Mouse (Mus musculus) thymus, postnatal 0 days (tissue): Measurements from ENCODE around the gene Cdc20b. TPM values are rescaled to one million over a fixed set of nuclear protein-coding genes. Genes with fewer than 3 reads are reported as not detected.

ENCODE experiments used
- DNase-seq: peaks from one replicate; pipeline ENCODE4 v3.0.0-alpha.2; 2015; ENCODE audit warnings: low spot score
- polyA plus RNA-seq: library from polyadenylated mRNA; unstranded; fragments of >200 nt; fragmentation: Nextera tagmentation; extraction: Ambion mirVana; gene quantifications from 2 replicates; pipeline ENCODE4 v1.2.1, GENCODE M21; 2015

Gene Cdc20b
- 0.21 and 0.22 TPM in 2 replicates for polyA plus RNA-seq

DNA sequence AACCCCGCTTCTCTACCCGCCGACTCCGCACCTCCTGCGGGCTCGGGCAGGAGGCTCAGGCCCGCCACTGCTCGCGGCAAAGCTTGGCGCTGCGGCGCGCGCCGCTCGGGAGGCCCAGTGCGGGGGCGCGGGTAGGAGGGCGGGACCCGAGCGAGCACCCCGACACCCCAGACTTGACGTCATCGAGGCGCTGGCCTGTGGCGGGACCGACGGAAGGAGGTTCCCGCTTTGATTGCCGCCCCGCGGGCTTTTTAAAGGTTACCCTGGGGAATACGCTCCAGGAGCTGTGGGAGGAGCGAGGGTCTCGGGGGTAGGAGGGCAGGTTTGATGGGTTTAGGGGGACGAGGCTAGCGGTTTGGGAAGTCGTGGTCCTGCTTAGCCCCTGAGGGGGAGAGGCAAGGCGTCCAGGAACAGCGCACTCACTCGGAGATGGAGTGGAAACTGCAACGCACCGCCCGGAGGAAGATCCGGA is at the start of gene Cdc20b:
Cdc20b (plus strand) TSS at position 162 of the 472 bp plus-strand sequence.
- DNase-seq, result peak; percentile 92

DNA sequence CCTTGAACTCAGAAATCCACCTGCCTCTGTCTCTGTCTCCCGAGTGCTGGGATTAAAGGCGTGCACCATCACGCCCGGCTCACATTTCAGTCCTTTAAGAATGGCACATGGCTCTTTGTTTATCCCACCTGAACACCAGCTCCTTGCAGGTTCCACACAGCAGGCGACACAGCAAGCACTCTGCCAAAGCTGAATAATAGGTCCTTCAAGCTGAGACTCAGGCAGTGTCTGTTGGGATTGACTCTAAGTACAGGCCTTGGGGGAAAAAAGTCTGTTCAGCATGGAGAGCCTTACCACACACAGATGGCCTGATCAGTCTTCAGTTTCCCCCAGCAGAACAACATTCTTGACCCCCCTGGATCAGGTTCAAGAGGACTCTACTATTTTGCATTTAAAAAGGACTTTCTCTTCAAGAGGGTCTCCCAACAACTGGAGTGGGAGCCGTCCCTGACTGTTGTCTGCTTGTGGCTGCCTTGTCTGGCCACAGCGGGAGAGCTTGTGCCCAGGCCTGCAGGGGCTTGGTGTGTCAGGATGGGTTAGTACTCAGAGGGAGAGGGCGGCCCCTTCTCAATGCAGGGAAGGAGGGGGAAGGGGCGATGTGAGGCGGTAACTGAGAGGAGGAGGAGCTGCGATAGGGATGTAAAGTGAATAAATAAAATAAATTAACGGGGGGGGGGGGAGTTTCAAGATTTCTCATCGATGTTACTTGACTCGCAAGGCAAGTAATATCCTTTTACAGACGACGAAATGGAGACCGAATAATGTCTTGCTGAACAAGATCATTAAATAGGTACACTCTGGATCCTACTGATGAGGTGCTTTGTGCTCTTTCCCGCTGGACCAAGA is 49.1 kb upstream of the Cdc20b start:
- DNase-seq, result no peak

DNA sequence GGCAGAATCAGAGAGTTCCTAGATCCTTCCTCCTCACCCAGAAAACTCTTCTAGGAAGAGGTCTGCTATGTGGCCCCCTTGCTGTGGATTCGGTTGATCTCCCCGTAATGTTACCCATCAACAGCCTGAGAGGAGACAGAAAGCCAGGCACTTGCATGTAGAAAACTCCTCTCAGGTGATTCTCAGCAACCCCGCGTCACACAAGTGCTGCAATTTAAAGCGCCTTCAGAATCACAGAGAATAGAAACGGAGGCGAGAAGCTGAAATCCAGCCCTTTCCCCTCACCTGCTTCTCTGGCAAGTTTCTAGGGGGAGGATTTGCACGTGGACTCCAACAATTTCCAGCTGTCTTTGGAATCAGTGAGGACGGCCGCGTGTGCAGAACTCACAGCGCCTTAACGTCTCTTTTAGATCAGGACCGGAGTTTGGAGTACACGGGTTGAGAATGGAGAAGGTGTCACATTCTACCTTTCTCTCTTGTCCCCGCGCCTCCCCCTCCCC is 48.4 kb upstream of the Cdc20b start:
- peak; percentile 23 for DNase-seq

DNA sequence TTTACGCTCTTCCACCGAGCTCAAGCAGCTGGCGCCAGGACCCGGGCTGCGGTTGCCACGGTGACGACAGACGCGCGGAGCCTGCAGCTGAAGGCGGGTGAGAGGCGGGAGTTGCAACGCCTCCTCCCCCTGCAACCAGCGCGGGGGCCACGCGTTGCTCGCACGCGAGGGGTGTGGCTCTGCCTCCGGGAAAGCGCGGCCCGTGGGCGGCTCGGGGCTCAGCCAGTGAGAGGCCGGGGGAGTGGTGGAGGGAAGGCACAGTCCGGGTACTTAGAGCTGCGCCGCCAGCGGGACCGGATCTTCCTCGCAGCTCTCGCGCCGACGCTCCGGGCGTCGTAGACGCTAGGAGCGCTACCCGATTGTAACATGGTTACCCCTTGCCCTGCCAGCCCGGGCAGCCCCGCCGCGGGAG is 47.4 kb upstream of the Cdc20b start, which contains the start of gene Ccno:
Ccno (plus strand) TSS at position 271 of the 412 bp plus-strand sequence.
- peak; percentile 97 for DNase-seq

DNA sequence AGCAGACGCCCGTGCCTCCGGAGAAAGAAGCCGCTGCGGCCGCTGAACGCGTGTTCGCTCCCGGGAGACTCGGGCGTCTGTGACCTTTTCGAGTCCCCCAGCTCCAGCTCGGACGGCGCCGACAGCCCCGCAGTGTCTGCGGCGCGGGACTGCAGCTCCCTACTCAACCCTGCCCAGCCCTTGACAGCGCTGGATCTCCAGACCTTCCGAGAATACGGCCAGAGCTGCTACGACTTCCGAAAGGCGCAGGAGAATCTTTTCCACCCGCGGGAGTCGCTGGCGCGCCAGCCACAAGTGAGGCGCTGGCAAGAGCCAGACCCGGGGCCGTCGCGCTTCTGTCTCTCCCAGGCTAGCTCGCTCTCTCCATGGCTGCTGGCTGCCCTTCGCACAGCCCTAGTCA is 46.9 kb upstream of the Cdc20b start:
- DNase-seq, result no peak

DNA sequence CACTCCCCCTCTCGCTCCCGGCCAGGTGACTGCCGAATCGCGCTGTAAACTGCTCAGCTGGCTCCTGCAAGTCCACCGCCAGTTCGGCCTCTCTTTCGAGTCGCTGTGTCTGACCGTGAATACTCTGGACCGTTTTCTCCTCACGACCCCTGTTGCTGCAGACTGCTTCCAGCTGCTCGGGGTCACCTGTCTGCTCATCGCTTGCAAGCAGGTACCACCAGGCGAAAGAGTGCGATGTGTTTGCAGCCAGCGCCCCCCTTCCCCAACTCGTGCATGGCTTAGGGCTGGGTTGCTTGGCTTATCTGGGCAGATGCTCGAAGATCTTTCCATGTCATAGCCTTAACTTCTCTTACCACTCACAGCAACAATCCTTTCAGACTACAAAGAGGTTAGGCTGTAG is 46.0 kb upstream of the Cdc20b start:
- no peak for DNase-seq

DNA sequence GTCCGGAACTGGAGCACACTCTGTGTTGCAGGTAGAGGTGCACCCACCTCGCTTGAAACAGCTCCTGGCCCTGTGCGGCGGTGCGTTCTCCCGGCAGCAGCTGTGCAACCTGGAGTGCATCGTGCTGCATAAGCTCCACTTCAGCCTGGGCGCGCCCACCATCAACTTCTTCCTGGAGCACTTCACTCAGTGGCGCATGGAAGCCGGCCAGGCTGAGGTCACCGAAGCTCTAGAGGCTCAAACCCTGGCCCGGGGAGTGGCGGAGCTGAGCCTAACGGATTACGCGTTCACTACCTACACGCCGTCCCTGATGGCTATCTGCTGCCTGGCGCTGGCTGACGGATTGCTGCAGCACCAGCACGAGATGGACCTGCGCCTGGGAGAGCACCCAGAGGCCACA is 45.4 kb upstream of the Cdc20b start:
- DNase-seq, result no peak

DNA sequence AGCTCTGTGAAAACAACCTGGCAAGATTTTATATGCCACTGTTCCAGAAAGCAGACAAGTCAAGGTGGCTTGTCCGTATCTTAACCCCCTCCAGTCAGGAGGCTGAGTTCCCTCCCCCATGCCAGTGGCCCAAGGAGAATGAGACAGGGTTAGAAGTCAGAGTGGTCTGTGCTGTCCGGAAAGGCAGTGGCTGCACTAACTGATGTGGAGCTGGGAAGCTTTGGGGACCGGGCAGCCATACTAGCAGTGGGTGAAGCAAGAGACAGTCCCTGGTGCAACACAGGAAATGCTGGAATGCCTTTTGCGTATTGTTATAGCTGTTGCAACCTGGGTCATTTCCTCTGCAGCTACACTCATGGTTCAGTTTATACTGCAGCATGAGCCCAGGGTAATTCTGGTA is 44.6 kb upstream of the Cdc20b start:
- no peak for DNase-seq

DNA sequence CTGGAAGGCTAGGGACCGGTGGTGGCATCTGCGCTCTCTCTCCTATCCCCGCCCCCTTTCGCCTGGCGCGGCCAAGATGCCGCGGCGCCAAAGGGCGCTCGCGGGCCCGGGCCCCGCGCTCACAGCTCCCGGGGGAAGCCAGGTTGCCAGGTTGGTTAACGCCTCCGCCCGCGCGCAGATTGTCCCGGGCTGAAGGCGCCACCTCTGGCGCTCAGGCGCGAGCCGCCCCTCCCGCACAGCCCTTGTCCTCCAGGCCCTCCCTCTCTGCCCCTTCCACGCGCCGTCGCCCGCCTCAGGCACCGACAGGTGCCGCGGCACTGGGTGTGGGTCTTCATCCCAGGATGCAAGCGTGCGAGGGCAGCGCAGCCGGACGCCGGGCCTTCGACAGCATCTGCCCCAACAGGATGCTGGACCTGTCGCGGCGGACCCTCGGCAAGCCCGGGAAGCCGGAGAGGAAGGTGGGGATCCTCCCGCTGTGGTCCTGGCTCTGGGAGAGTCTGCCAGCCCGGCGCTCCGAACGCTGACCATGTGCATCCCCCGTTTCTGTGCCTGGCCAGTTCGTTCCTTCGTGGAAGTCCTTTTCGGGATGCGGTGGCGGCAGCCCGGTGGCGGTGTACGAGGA is 41.3 kb upstream of the Cdc20b start, which contains the start of gene Mcidas:
Mcidas (plus strand) TSS at position 315 of the 622 bp plus-strand sequence.
- DNase-seq, result peak; percentile 25

DNA sequence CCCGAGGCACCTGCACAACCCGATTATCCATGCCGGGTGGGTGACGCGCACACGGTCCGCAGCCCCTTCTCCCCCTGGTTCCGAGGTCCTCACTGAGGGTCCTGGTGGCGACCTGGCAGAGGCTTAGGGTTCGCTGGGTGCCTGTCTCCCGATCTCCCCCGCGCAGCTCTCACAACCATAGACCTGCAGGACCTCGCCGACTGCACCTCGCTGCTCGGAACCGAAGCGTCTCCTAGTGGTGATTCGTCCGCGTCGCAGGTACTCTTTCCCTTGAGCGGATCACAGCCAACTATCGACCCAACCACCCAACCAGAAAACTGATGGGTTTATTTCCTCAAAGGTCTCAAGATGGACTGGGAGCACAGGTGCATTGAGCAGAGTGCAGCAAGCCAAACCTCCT is 40.7 kb upstream of the Cdc20b start:
- DNase-seq, result peak; percentile 70

DNA sequence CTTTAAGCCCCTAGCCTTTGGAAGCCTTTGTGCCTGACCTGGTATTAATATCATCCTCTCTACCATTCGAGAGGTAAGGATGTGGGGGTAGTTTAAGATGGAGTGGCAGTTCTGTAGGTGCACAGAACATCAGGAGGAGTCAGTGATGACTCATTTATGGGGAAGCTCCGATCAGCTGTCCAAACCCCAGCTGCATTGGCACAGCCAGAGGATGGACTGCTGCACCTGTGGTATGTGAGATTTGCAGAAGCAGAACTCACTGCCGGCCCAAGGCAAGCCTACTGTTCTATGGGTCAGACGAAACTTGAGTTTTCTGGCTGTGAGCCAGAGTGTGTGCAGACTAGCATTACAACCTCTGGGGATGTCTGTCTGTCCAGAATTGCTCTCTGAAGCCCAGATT is 38.5 kb upstream of the Cdc20b start:
- DNase-seq, result no peak

DNA sequence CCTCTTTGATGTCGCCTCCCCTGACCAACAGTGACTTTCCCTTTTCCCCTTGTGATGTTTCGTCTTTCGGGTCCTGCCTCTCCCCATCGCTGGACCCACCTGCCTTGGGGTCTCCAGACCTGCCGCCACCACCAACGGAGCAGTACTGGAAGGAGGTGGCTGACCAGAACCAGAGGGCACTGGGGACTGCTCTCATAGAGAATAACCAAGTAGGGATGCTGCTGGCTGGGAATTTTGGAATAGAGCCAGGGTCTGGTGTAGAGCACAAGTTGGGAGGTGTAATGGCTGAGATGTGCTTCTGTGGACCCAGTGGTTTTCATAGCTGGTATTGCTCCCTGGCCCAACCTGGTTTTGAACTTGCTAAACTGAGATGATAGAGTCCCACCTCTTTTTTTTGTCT is 37.5 kb upstream of the Cdc20b start:
- DNase-seq, result no peak

DNA sequence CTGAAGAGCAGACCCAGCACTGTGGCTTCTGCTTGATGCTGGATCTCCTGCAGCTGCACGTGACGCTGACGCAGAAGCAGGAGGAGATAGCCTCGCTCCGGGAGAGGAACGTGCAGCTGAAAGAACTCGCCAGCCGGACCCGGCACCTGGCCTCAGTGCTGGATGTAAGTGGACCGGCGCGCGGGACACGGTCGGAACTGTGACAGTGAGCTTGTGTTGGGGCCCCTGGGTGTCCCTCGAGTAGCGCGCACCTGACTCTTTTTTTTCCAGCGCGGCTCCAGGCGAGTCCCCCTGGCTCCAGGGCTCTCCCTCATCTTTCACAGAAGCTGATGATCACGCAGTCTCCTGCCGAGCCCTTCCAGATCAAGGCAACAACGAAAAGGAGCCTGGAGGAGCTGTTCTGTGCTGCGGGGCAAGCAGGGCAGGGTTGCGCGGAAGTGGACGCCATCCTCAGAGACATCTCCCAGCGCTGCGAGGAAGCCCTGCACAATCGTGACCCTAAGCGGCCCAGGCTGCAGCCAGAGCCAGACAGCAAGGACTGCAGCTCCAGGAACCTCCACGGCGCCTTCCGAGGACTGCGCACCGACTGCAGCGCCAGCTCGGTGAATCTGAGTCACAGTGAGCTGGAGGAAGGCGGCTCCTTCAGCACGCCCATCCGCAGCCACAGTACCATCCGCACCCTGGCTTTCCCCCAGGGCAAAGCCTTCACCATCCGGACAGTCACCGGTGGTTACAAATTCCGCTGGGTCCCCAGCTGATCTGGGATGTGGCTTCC is 36.3 kb upstream of the Cdc20b start:
- peak; percentile 32 for DNase-seq

DNA sequence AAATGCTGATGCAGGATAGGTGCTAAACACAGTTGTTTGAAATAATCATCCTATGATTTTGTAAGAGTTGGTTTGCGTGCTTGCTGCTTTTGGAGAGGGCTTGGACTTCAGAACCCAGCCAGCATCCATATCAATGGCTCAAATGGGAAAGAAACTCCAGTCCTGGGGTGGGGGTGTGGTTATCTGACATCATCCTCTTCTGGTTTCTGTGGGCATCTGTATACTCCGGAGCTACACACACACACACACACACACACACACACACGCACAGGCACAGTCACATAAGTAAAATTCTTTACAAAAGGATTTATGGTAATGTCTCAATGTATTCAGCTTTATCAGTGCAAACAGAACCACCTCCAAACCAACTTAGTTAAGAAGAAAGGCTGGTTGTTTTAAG is 34.8 kb upstream of the Cdc20b start:
- no peak for DNase-seq

DNA sequence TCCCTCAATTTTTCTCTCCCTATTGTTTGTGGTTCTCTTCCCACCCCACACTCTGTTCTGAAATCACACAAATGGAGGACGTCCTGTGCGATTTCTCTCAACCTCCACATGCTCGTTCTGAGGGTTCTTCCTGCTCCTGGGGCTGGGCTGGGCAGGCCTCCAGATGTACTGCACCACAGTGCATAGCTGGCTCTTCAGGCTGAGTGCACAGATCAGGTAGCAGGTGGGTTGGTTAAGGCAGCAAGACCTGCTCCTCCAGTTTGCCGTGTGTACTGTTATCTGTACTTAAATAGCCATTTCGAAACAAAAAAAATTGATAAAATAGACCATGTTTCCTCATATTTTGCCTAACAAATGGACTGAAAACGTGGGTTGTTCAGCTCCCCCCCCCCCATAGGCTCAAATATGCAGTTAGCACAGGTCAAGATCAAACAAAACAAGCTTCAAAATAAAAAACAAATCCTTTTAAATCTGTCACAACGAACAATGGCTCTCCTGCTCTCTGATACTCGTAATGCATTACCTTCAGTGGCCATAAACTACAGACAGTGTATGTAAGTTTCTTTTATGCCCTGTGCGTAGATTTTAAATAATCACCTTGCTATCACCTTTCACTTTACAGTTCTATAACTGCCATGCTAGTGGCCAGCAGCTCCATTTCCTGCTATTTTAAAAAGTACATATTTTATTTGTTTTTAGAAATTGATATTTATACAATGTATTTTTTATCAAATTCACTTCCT is 34.2 kb upstream of the Cdc20b start:
- DNase-seq, result peak; percentile 30

DNA sequence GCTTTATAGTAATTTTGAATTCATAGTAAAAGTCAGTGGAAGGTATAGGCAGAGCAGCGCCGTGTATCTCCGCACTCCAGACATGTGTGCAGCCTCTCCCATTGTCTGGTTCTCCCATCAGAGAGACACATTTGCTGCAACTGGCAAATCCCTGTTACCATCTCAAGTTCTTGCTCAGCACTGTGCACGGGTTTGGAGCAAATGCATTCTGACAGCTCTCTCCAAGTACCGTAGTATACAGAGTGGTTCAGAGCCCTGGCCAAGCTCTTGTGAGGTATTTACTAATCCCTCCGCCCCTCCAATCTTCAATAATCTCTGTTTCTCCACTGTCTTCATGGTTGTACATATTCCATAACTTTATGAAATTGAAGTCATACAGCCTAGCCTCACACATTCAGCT is 22.2 kb upstream of the Cdc20b start:
- DNase-seq, result no peak

DNA sequence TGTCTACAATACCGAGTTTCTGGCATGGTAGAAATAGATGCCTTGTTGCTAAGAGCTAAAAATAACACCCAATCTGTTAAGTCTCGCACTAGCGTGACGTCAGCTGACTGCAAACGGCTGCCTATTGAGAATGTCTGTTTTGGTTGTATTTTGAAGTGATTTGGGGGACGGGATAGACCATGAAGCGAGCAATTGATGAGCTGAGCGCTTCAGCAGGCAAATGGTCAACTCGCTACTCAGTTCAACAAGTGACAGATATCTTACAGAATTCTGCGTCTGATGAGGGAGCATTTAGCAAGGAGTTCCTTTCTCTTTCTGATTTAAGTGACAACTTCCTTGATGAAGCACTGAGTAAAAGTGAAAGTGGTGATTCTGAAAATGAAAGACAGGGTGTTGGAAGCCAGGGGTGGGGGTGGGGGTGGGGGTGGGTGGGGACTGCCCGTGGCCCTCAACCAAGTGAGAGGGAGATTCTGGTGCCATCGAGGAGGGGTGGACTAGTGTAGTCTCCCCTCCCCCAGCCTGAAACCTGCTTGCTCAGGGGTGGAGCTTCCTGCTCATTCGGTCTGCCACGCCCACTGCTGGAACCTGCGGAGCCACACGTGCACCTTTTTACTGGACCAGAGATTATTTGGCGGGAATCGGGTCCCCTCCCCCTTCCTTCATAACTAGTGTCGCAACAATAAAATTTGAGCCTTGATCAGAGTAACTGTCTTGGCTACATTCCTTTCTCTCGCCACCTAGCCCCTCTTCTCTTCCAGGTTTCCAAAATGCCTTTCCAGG is 21.5 kb upstream of the Cdc20b start:
- DNase-seq, result peak; percentile 68

DNA sequence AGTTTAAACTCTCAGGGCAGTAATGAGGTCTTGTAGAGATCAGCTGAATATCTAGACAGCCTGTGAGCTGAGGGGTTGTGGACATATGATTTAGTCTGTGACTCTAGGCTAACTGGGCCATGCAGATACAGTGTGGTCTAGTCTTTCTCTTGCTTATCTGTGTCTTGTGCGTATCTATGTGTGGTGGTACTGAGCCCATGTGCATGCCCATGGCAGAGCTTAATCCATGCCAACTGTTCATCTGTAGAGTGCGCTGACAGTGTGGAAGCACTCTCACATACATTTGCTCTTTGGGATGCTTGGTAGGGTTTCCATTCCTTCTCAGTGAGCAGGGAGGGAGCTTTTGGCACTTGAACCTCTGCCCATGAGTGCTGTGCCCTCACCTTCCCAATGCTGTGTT is 13.4 kb upstream of the Cdc20b start:
- DNase-seq, result no peak

DNA sequence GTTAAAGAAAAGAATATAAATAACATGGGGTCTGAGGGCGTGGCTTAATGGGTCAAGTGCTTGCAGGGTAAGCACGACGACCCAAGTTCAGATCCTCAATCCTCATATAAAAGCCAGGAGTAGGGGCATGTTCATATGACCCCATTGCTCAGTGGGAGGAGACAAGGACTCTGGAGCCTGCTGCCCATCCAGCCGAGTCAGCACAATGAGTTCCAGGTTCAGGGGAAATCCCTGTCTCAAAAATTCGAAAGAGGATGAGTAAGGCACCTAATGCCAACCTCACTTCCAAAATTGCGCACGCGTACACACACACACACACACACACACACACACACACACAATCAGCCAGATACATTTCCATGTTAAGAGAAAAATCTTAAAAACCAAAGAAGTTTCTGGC is 12.4 kb upstream of the Cdc20b start:
- no peak for DNase-seq
